18 mouse cellular contexts compared by ENCODE assay signal in genomic region chr13:70738781-70739180, GRCm38 (mm10).
DNase-seq lines count a peak whose midpoint lies in the region; ATAC-seq and TF ChIP-seq lines count a peak whose summit lies in the region.
"Had no signal": no experiment of that assay in that cellular context is flagged by ENCODE, and none has a peak within 500 bp of the region (broad histone marks: within the 10 kb centered on the region; RNA-seq: fewer than 3 reads in every experiment).

No protein-coding gene starts in this region.

- H3K9ac ChIP-seq in heart, adult 2 months (ENCODE audit: low read depth, low read length), result no peak overlapping the region
- H3K9ac ChIP-seq in limb, embryonic 12.5 days (replicated peaks), result no peak overlapping the region
- H3K9ac ChIP-seq: forebrain, embryonic 13.5 days; heart, embryonic 13.5 days; hindbrain, embryonic 12.5 days; intestine, embryonic 15.5 days had no signal

- H3K27me3 ChIP-seq in heart, adult 2 months (ENCODE audit: control insufficient read depth, insufficient read depth, low read length), result no peaks in the 10 kb centered on the region
- peaks cover 2% of the 10 kb centered on the region; the same call in 1 of the 2 replicates for H3K27me3 ChIP-seq in limb, embryonic 12.5 days
- H3K27me3 ChIP-seq in limb, embryonic 10.5 days (ENCODE audit: low read depth, poor library complexity, severe bottlenecking), result no peaks in the 10 kb centered on the region
- H3K27me3 ChIP-seq in G1E (ENCODE audit: insufficient read depth, low read length), result no peaks in the 10 kb centered on the region
- H3K27me3 ChIP-seq: forebrain, embryonic 13.5 days; hindbrain, embryonic 12.5 days; intestine, embryonic 15.5 days; Patski had no signal

- TF ChIP-seq EP300 in heart, adult 2 months (IDR thresholded peaks at IDR 0.05; ENCODE audit: insufficient read depth, low read depth, low read length), result no peak

- no peak overlapping the region for H3K4me3 ChIP-seq in heart, adult 2 months
- H3K4me3 ChIP-seq in limb, embryonic 12.5 days (replicated peaks), result no peak overlapping the region
- no peak overlapping the region for H3K4me3 ChIP-seq in limb, embryonic 10.5 days
- H3K4me3 ChIP-seq in G1E (ENCODE audit: low read depth, low read length), result peak overlapping the region; percentile 1; the same call in 1 of the 2 replicates
- H3K4me3 ChIP-seq: forebrain, embryonic 13.5 days; heart, embryonic 13.5 days; hindbrain, embryonic 12.5 days; intestine, embryonic 15.5 days had no signal

- H3K27ac ChIP-seq in heart, adult 2 months, result no peak overlapping the region
- 0 out of 2 replicates have a peak overlapping the region, but pooled peaks have one; percentile 23 for H3K27ac ChIP-seq in limb, embryonic 12.5 days
- H3K27ac ChIP-seq in limb, embryonic 10.5 days, result no peak overlapping the region
- H3K27ac ChIP-seq: forebrain, embryonic 13.5 days; heart, embryonic 13.5 days; hindbrain, embryonic 12.5 days; intestine, embryonic 15.5 days had no signal

- intact Hi-C loops in heart, adult 2 months (cut with DNase I), result no loop called here

- no peaks in the 10 kb centered on the region for H3K4me1 ChIP-seq in heart, adult 2 months (ENCODE audit: control insufficient read depth, insufficient read depth, low read length)
- peaks cover 35% of the 10 kb centered on the region for H3K4me1 ChIP-seq in limb, embryonic 12.5 days (replicated peaks)
- H3K4me1 ChIP-seq in limb, embryonic 10.5 days, result peaks cover 16% of the 10 kb centered on the region; the same call in 1 of the 2 replicates
- H3K4me1 ChIP-seq in G1E (ENCODE audit: insufficient read depth, low read depth, low read length), result no peaks in the 10 kb centered on the region
- H3K4me1 ChIP-seq: hindbrain, embryonic 12.5 days had no signal

- no peak overlapping the region for H3K4me2 ChIP-seq in limb, embryonic 12.5 days
- H3K4me2 ChIP-seq: forebrain, embryonic 13.5 days; heart, embryonic 13.5 days; hindbrain, embryonic 12.5 days; intestine, embryonic 15.5 days had no signal

- peak; percentile 32 for DNase-seq in cerebellum, adult 11-12 months
- no peak for DNase-seq in cerebellum, adult 8-10 months
- DNase-seq in heart, adult 11 months, result peak; percentile 71
- DNase-seq in heart, adult 2 months, result no peak
- DNase-seq in limb, embryonic 10.5 days (ENCODE audit: low spot score), result no peak
- no peak for DNase-seq in G1E (ENCODE audit: low spot score)
- no peak for DNase-seq in right cerebral cortex, adult 2 months (ENCODE audit: low spot score in 2 of 2)
- DNase-seq: adrenal gland, postnatal 14 days; cerebellum, postnatal 36 days; heart, postnatal 4 days; kidney, adult 18-20 months had no signal

- no peak for TF ChIP-seq CTCF in heart, adult 2 months (IDR thresholded peaks at IDR 0.05)
- no peak for TF ChIP-seq CTCF in G1E (IDR thresholded peaks at IDR 0.05; ENCODE audit: low read depth, low read length)

- H3K9me3 ChIP-seq in limb, embryonic 12.5 days, result no peaks in the 10 kb centered on the region
- H3K9me3 ChIP-seq in limb, embryonic 10.5 days (replicated peaks), result no peaks in the 10 kb centered on the region
- peaks cover 77% of the 10 kb centered on the region for H3K9me3 ChIP-seq in G1E (replicated peaks)
- H3K9me3 ChIP-seq: forebrain, embryonic 13.5 days; heart, embryonic 13.5 days; hindbrain, embryonic 12.5 days; intestine, embryonic 15.5 days had no signal

- no peaks in the 10 kb centered on the region for H3K79me2 ChIP-seq in heart, adult 2 months (replicated peaks; ENCODE audit: control insufficient read depth, insufficient read depth, low read length)

- no peak for TF ChIP-seq POLR2A in heart, adult 2 months (IDR thresholded peaks at IDR 0.05; ENCODE audit: insufficient read depth, low read depth, low read length)

- no peak for ATAC-seq in limb, embryonic 12.5 days (ENCODE audit: insufficient number of reproducible peaks, insufficient read depth, low FRiP score, low TSS enrichment, low read depth)
- no peak for ATAC-seq in G1E (ENCODE audit: extremely low read depth, insufficient number of reproducible peaks, low FRiP score, poor library complexity, severe bottlenecking)
- ATAC-seq: activated CD4-positive, CD25-positive, alpha-beta regulatory T cell, adult 4 months; forebrain, embryonic 13.5 days; intestine, embryonic 15.5 days; Patski had no signal

- no peaks in the 10 kb centered on the region for H3K36me3 ChIP-seq in heart, adult 2 months (ENCODE audit: control insufficient read depth, insufficient read depth, low read length)
- no peaks in the 10 kb centered on the region for H3K36me3 ChIP-seq in limb, embryonic 12.5 days
- no peaks in the 10 kb centered on the region for H3K36me3 ChIP-seq in limb, embryonic 10.5 days
- no peaks in the 10 kb centered on the region for H3K36me3 ChIP-seq in G1E (replicated peaks)
- H3K36me3 ChIP-seq: heart, embryonic 13.5 days; hindbrain, embryonic 12.5 days; intestine, embryonic 15.5 days had no signal

- 90% methylated on average over 9 of the region's 9 CpGs for WGBS in heart, adult 2 months
- 93% methylated on average over 9 of the region's 9 CpGs for WGBS in limb, embryonic 12.5 days
- WGBS in limb, embryonic 10.5 days, result 93% methylated on average over 9 of the region's 9 CpGs

Comparison
In these comparisons a context has a peak if more than half of its experiments do, and no peak if none do; other contexts are left out.
1. DNase-seq: peak in cerebellum, adult 11-12 months (single experiment) and heart, adult 11 months (single experiment); none in cerebellum, adult 8-10 months (single experiment), heart, adult 2 months (0 of 2), limb, embryonic 10.5 days (single experiment), G1E (single experiment) and right cerebral cortex, adult 2 months (0 of 2).